Mouse (Mus musculus): Measurements from ENCODE around the gene Ptges2. TPM values are rescaled to one million over a fixed set of nuclear protein-coding genes. Genes with fewer than 3 reads are reported as not detected.

Ptges2 gene
- polyA plus RNA-seq, 1 experiment from 2014 or later: 39.5 TPM

DNA sequence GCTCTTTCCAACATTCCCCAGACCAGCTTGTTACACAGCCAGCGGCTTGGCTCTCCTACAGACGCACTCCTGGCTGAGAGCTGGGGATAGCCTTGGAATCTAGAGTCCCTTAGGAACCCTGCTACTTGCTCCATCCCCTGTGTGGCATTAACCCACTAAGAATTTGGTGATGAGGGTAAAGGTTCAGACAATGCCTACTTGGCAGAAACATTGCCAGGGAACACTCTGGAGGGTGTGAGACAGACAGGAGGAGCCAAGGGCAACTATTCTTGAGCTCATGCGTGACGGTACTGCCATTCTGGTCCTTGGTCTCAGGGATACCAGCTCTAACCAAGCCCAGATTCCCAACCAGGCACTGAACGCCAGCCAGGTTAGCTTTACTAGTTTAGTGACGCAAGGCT is 26.2 kb downstream of the Ptges2 start:
- no peak for ATAC-seq (ENCODE audit: low FRiP score, low TSS enrichment)
- Histone ChIP-seq H3K4me2 (replicated peaks; ENCODE audit: low read depth, low read length) (no peak overlapping the region), H3K36me3 (ENCODE audit: insufficient read depth, low read length) (peaks cover 28% of the 10 kb centered on the region), H3K4me3 (ENCODE audit: low read length) (no peak overlapping the region), H3K27me3 (ENCODE audit: insufficient read depth, low read length) (no peaks in the 10 kb centered on the region), H3K9ac (replicated peaks; ENCODE audit: low read length) (0 out of 2 replicates have a peak overlapping the region, but pooled peaks have one; percentile 14), H3K27ac (ENCODE audit: low read length) (no peak overlapping the region), H3K4me1 (ENCODE audit: insufficient read depth, low read length) (peaks cover 42% of the 10 kb centered on the region), H3K9me3 (ENCODE audit: low read length) (no peaks in the 10 kb centered on the region)
- WGBS: 91% methylated on average over 6 of the region's 6 CpGs

DNA sequence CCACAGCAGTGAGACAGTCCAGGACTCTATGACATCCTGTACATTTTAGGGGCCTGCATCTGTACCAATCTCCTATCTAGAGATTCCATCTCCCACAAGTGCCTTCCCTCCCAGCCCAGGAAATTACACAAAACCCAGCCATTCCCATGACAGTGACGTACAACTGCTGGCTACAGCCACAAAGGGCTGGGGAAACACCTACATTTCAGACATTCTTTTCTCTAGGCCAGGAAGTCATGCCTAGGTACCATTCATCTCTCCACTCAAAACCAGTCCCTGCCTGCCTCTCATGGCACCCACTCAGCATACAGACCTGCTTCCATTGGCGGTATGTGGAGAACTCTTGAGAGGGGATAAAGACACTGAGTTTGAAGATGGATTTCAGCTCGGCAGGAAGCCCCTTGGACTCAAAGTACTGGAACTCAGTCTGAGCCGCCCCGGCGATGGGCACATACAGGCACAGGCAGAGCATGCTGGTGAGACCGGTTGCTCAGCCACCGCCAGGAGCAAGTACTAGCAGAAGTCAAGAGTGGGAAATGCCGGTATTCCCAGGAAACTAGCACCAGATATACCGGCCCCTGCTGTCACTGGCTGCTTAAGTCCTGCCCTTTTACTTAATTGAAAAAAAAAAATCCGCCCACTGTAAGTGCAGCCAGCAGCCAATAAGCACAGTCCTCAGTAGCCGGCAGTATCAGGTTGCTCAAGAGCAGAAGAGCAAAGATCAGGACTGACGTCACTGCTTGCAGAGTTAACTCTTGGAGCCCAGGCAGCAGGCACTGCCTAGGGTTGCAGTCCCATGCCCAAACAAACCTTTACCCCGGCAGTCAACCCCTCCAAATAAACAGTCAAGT is 28.0 kb downstream of the Ptges2 start:
- WGBS: under 1% methylated on average over 14 of the region's 14 CpGs
- Histone ChIP-seq H3K4me1 (ENCODE audit: insufficient read depth, low read length) (peaks cover 49% of the 10 kb centered on the region), H3K9ac (replicated peaks; ENCODE audit: low read length) (peak overlapping the region; percentile 61), H3K4me2 (replicated peaks; ENCODE audit: low read depth, low read length) (peak overlapping the region; percentile 68), H3K4me3 (ENCODE audit: low read length) (peak overlapping the region; percentile 49), H3K27ac (ENCODE audit: low read length) (peak overlapping the region; percentile 94), H3K36me3 (ENCODE audit: insufficient read depth, low read length) (peaks cover 14% of the 10 kb centered on the region), H3K9me3 (ENCODE audit: low read length) (no peaks in the 10 kb centered on the region), H3K27me3 (ENCODE audit: insufficient read depth, low read length) (no peaks in the 10 kb centered on the region)
- ATAC-seq (ENCODE audit: low FRiP score, low TSS enrichment): peak; percentile 93

DNA sequence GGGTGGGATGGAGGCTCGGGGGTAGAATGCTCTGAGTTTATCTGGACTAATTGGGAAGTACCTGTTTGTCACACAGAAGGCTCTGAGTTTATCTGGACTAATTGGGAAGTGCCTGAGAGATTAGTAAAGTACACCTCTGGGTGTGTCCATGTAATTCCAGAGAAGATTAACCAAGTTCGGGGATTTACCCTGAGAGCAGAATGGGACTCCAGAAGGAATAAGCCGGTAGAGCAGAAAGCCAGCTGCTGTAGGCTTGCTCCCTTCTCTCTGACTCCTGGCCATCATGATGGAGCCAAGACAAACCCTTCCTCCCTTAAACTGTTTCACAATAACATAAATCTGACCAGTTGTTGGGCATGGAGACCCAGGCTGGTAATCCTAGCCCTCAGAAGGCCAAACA is 29.1 kb downstream of the Ptges2 start:
- Histone ChIP-seq H3K36me3 (ENCODE audit: insufficient read depth, low read length) (peaks cover 7% of the 10 kb centered on the region; the same call in 1 of the 2 replicates), H3K4me1 (ENCODE audit: insufficient read depth, low read length) (peaks cover 50% of the 10 kb centered on the region), H3K4me2 (replicated peaks; ENCODE audit: low read depth, low read length) (no peak overlapping the region), H3K4me3 (ENCODE audit: low read length) (no peak overlapping the region), H3K9me3 (ENCODE audit: low read length) (no peaks in the 10 kb centered on the region), H3K27ac (ENCODE audit: low read length) (peak overlapping the region; percentile 90), H3K9ac (replicated peaks; ENCODE audit: low read length) (0 out of 2 replicates have a peak overlapping the region, but pooled peaks have one; percentile 7), H3K27me3 (ENCODE audit: insufficient read depth, low read length) (no peaks in the 10 kb centered on the region)
- ATAC-seq (ENCODE audit: low FRiP score, low TSS enrichment): no peak
- 42% methylated on average over 3 of the region's 3 CpGs for WGBS

DNA sequence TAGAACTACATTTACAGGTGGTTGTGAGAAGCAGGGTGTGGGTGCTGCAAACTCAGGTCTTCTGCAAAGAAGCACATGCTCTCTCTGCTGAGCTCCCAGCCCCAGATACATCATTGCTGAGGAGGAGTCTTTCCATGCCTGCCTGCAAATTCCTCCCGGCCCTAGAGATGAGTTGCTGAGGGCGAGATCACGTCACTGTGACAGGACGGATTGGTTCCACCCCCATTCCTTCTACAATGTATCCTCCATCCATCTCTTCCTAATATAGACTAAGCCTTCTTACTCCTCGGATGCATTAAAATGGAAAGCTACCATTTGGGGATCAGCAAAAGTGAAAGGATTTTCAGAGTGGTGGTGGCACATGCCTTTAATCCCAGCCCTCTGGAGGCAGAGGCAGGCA is 29.9 kb downstream of the Ptges2 start:
- WGBS: 59% methylated on average over 5 of the region's 5 CpGs
- ATAC-seq (ENCODE audit: low FRiP score, low TSS enrichment): no peak
- peaks cover 58% of the 10 kb centered on the region for H3K4me1 ChIP-seq (ENCODE audit: insufficient read depth, low read length)
- H3K36me3 ChIP-seq (ENCODE audit: insufficient read depth, low read length): peaks cover 2% of the 10 kb centered on the region; the same call in 1 of the 2 replicates
- H3K27me3 ChIP-seq (ENCODE audit: insufficient read depth, low read length): no peaks in the 10 kb centered on the region
- no peak overlapping the region for H3K9ac ChIP-seq (replicated peaks; ENCODE audit: low read length)
- peak overlapping the region; percentile 90; the same call in 1 of the 2 replicates for H3K27ac ChIP-seq (ENCODE audit: low read length)
- H3K4me2 ChIP-seq (replicated peaks; ENCODE audit: low read depth, low read length): no peak overlapping the region
- no peak overlapping the region for H3K4me3 ChIP-seq (ENCODE audit: low read length)
- no peaks in the 10 kb centered on the region for H3K9me3 ChIP-seq (ENCODE audit: low read length)

DNA sequence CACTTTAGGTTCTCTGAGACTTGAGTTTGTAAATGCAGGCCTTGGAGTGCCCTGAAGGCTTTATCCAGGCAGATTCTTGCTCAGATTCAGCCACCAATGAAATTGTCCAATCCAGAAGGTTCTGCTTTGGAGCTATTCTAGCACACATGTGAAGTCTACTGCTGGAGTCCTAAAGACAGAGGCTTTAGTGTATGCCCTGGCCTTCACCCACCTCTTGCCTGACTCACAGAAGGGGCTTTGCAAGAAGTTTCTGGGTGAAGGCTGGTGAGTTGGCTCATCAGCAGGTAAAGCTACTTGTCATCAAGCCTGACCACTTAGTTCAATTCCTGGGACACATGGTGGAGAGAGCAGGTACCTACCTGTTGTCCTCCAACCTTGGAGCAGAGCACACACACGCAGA is 30.4 kb downstream of the Ptges2 start:
- Histone ChIP-seq H3K4me1 (ENCODE audit: insufficient read depth, low read length) (peaks cover 62% of the 10 kb centered on the region), H3K9ac (replicated peaks; ENCODE audit: low read length) (no peak overlapping the region), H3K4me3 (ENCODE audit: low read length) (no peak overlapping the region), H3K27ac (ENCODE audit: low read length) (no peak overlapping the region), H3K27me3 (ENCODE audit: insufficient read depth, low read length) (no peaks in the 10 kb centered on the region), H3K4me2 (replicated peaks; ENCODE audit: low read depth, low read length) (no peak overlapping the region), H3K36me3 (ENCODE audit: insufficient read depth, low read length) (no peaks in the 10 kb centered on the region; the same call in 1 of the 2 replicates), H3K9me3 (ENCODE audit: low read length) (no peaks in the 10 kb centered on the region)
- 86% methylated on average over 1 of the region's 1 CpGs for WGBS
- ATAC-seq (ENCODE audit: low FRiP score, low TSS enrichment): no peak

DNA sequence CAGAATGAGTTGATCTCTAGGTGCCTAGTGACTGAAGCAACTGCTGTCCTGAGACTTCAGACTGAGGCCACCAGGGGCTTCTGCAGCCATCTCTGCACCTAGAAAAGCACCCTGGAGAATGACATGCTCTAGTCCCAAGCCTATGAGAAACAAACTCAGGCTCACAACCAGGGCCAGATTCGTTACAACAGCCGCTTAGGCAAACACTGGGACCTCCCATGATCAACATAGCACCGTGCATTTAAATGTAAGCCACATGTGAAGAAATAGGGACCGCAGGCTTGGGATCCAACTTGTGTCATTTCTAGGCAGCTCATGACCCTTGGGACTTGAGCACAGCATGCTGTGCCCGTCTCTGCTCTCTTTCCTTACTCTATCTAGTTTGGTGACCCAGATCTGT is 32.0 kb downstream of the Ptges2 start:
- Histone ChIP-seq H3K27ac (ENCODE audit: low read length) (peak overlapping the region; percentile 72), H3K4me2 (replicated peaks; ENCODE audit: low read depth, low read length) (peak overlapping the region; percentile 40), H3K4me1 (ENCODE audit: insufficient read depth, low read length) (peaks cover 64% of the 10 kb centered on the region), H3K4me3 (ENCODE audit: low read length) (0 out of 2 replicates have a peak overlapping the region, but pooled peaks have one; percentile 0), H3K9ac (replicated peaks; ENCODE audit: low read length) (no peak overlapping the region), H3K9me3 (ENCODE audit: low read length) (no peaks in the 10 kb centered on the region), H3K27me3 (ENCODE audit: insufficient read depth, low read length) (no peaks in the 10 kb centered on the region), H3K36me3 (ENCODE audit: insufficient read depth, low read length) (no peaks in the 10 kb centered on the region)
- 77% methylated on average over 5 of the region's 5 CpGs for WGBS
- ATAC-seq (ENCODE audit: low FRiP score, low TSS enrichment): no peak

DNA sequence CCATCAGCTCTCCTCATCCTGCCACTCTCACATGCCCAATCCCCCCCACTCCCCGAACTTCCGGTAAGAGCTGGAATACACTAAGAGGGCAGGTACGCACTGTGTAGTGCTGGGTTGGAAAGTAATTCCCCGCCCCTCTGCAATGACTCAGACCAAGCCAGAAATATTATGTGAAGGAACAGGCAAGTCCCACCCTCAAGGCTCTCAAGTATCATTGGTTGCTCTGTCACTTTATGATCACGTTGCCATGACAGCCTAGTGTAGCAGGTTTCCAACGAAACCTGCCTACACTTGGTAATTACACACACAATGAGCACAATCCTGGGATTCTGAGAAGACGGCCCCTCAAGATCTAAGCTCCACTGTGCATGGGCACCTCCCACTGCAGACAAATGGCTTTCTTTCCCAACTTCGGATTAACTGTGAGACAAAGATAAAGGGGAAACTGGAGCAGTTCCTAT is 32.6 kb downstream of the Ptges2 start:
- WGBS: 17% methylated on average over 8 of the region's 8 CpGs
- H3K4me2 ChIP-seq (replicated peaks; ENCODE audit: low read depth, low read length): peak overlapping the region; percentile 40
- H3K9me3 ChIP-seq (ENCODE audit: low read length): no peaks in the 10 kb centered on the region
- no peaks in the 10 kb centered on the region for H3K27me3 ChIP-seq (ENCODE audit: insufficient read depth, low read length)
- no peaks in the 10 kb centered on the region for H3K36me3 ChIP-seq (ENCODE audit: insufficient read depth, low read length)
- ATAC-seq (ENCODE audit: low FRiP score, low TSS enrichment): peak; percentile 77
- H3K4me3 ChIP-seq (ENCODE audit: low read length): 0 out of 2 replicates have a peak overlapping the region, but pooled peaks have one; percentile 10
- H3K9ac ChIP-seq (replicated peaks; ENCODE audit: low read length): 0 out of 2 replicates have a peak overlapping the region, but pooled peaks have one; percentile 15
- H3K4me1 ChIP-seq (ENCODE audit: insufficient read depth, low read length): peaks cover 59% of the 10 kb centered on the region
- peak overlapping the region; percentile 72 for H3K27ac ChIP-seq (ENCODE audit: low read length)

DNA sequence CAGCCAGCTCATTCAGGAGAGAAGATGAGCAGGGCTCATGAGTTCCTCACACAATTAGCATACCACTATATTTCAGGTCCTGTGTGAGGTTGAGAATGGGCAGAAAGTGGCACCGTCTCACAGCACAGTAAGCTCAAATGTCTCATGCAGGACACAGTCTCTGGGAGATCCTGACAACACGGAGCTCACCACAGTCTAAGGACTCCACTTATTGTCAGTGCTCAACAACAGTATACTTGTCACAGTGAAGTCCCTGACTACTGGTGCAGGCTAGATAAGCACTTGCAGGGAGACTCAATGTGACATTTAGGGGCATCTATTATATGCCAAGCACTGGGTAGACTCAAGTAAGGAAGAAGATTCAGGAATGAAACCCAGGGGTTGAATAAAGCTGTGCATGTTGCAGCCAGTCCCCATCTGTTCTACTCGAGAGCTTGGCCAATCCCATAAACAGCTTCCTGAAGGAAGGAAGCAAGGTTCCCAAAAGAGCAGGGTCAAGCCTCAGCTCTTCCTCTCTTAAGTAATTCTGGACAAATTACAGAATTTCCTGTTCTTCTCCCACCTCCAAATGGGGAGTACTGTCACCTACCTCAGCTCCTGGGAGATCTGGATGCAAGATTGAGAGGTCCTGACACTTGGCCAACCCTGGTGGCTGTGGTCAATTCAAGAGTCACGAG is 33.7 kb downstream of the Ptges2 start:
- WGBS: 60% methylated on average over 4 of the region's 4 CpGs
- H3K9ac ChIP-seq (replicated peaks; ENCODE audit: low read length): no peak overlapping the region
- no peak for ATAC-seq (ENCODE audit: low FRiP score, low TSS enrichment)
- no peak overlapping the region for H3K4me3 ChIP-seq (ENCODE audit: low read length)
- peak overlapping the region; percentile 72; the same call in 1 of the 2 replicates for H3K27ac ChIP-seq (ENCODE audit: low read length)
- peaks cover 51% of the 10 kb centered on the region for H3K4me1 ChIP-seq (ENCODE audit: insufficient read depth, low read length)
- H3K27me3 ChIP-seq (ENCODE audit: insufficient read depth, low read length): no peaks in the 10 kb centered on the region
- no peaks in the 10 kb centered on the region for H3K36me3 ChIP-seq (ENCODE audit: insufficient read depth, low read length)
- H3K4me2 ChIP-seq (replicated peaks; ENCODE audit: low read depth, low read length): peak overlapping the region; percentile 40; the same call in 1 of the 2 replicates
- H3K9me3 ChIP-seq (ENCODE audit: low read length): no peaks in the 10 kb centered on the region

DNA sequence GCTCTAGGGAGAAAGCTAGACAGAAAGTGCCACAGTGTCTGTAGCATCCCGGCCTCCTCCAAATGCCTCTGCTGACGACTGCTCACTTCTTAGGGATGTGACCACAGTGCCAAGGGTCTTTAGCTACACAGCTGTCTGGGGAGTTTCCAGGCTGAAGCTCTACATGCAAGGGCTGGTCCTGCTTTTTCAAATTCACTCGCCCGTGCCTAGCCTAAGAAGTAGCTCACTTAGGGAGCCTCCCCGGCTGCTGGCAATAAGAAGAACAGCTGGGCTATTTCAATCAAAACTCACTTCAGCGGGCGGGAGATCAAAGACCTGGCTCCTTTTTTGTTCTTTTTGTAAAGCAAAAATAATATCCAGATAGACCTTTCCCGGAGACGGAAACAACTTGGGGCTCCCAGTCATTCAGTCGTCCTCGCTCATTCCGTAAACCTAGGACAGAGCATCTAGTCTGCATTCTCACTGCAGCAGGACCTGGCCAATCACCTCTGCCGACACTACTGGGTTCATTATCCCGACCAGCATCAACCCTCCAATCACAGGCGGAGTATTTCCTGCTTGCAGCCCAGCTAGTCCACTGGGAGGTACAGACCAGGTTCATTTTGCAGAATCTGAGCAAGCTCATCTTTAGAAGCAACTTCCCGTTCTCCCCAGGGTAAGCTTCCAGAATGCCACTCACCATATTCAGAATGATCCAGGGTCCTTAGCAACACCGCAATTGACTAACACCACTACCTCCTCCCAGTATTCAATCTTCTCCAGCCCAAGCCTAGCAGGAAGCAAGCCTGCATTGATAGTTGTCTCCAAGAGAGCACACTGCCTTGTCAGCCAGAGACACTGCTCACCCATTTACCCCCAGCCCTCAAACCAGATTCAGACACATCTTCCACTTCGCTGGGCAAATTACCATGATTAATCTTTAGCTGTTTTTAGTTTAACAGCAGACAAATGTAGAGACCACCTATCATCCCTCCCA is 35.3 kb downstream of the Ptges2 start:
- Histone ChIP-seq H3K9me3 (ENCODE audit: low read length) (no peaks in the 10 kb centered on the region), H3K36me3 (ENCODE audit: insufficient read depth, low read length) (no peaks in the 10 kb centered on the region), H3K27me3 (ENCODE audit: insufficient read depth, low read length) (no peaks in the 10 kb centered on the region), H3K4me3 (ENCODE audit: low read length) (peak overlapping the region; percentile 52), H3K4me1 (ENCODE audit: insufficient read depth, low read length) (peaks cover 40% of the 10 kb centered on the region), H3K4me2 (replicated peaks; ENCODE audit: low read depth, low read length) (peak overlapping the region; percentile 67), H3K9ac (replicated peaks; ENCODE audit: low read length) (peak overlapping the region; percentile 70), H3K27ac (ENCODE audit: low read length) (peak overlapping the region; percentile 85)
- peak; percentile 94 for ATAC-seq (ENCODE audit: low FRiP score, low TSS enrichment)
- WGBS: 7% methylated on average over 18 of the region's 18 CpGs
